ENCODE assay signal across 20 mouse cellular contexts in genomic region chr16:39972712-39973111, GRCm38 (mm10). TPM values are rescaled to one million over a fixed set of nuclear protein-coding genes. Genes with fewer than 3 reads are reported as not detected.
"Had no signal": no experiment of that assay in that cellular context is flagged by ENCODE, and none has a peak within 500 bp of the region (broad histone marks: within the 10 kb centered on the region; RNA-seq: fewer than 3 reads in every experiment).

No protein-coding gene starts in this region.

- H3K4me2 ChIP-seq: liver, embryonic 11.5 days; liver, embryonic 13.5 days; liver, embryonic 15.5 days; midbrain, embryonic 12.5 days; neural tube, embryonic 13.5 days; neural tube, embryonic 15.5 days had no signal

- H3K9ac ChIP-seq: liver, embryonic 13.5 days; liver, embryonic 15.5 days; liver, postnatal 0 days; midbrain, embryonic 12.5 days; neural tube, embryonic 13.5 days; neural tube, embryonic 15.5 days had no signal

- ATAC-seq: liver, postnatal 0 days; midbrain, embryonic 16.5 days had no signal

- DNase-seq: liver; liver, embryonic 13.5 days; liver, postnatal 0 days; midbrain, embryonic 14.5 days; retina, postnatal 1 day; right cerebral cortex, adult 18-20 months; right cerebral cortex, postnatal 25 days; right cerebral cortex, postnatal 4 days; spleen, adult 18-20 months; thymus, adult 18-20 months; thymus, postnatal 25 days; thymus, postnatal 4 days had no signal

- H3K27ac ChIP-seq: liver, embryonic 13.5 days; liver, embryonic 15.5 days; midbrain, embryonic 10.5 days; midbrain, embryonic 12.5 days; neural tube, embryonic 13.5 days; neural tube, embryonic 15.5 days had no signal

- H3K4me1 ChIP-seq: liver, embryonic 13.5 days; liver, embryonic 15.5 days; midbrain, embryonic 10.5 days; midbrain, embryonic 12.5 days; neural tube, embryonic 13.5 days; neural tube, embryonic 15.5 days had no signal

- H3K36me3 ChIP-seq: liver, embryonic 13.5 days; liver, embryonic 15.5 days; midbrain, embryonic 10.5 days; midbrain, embryonic 12.5 days; neural tube, embryonic 13.5 days; neural tube, embryonic 15.5 days had no signal

- H3K9me3 ChIP-seq: liver, embryonic 13.5 days; liver, embryonic 15.5 days; midbrain, embryonic 10.5 days; midbrain, embryonic 12.5 days; neural tube, embryonic 13.5 days; neural tube, embryonic 15.5 days had no signal

- H3K4me3 ChIP-seq: liver, embryonic 13.5 days; liver, embryonic 15.5 days; midbrain, embryonic 10.5 days; midbrain, embryonic 12.5 days; myocyte; neural tube, embryonic 13.5 days; neural tube, embryonic 15.5 days had no signal

- H3K27me3 ChIP-seq: liver, embryonic 13.5 days; liver, embryonic 15.5 days; midbrain, embryonic 12.5 days; neural tube, embryonic 13.5 days; neural tube, embryonic 15.5 days had no signal

RNA-seq across cellular contexts. Expression of gene Lsamp, which starts 11.4 kb away (rescaled TPM):
- polyA plus RNA-seq: myocyte had no signal
